Mouse (Mus musculus) kidney, embryonic 15.5 days (tissue): Measurements from ENCODE around the gene Phtf2. TPM values are rescaled to one million over a fixed set of nuclear protein-coding genes. Genes with fewer than 3 reads are reported as not detected.

Experiments used
- ATAC-seq: fragments of 200-750 bp; cut with Nextera tagmentation; replicated peaks from 2 replicates; pipeline ENCODE4 v1.8.0; 2017; ENCODE audit warnings: moderate TSS enrichment; ENCODE audit not compliant: low FRiP score
- H3K27ac ChIP-seq: fragments of 300-500 bp; sonication (generic); 2 replicates; pipeline ENCODE4 v1.5.1; 2015; ENCODE audit warnings: mild to moderate bottlenecking, inconsistent platforms
- H3K27me3 ChIP-seq: fragments of 300-500 bp; sonication (generic); 2 replicates; pipeline ENCODE4 v1.6.1; 2015; ENCODE audit warnings: inconsistent platforms
- H3K36me3 ChIP-seq: fragments of 300-500 bp; sonication (generic); 2 replicates; pipeline ENCODE4 v1.6.1; 2015; ENCODE audit warnings: inconsistent platforms
- H3K4me1 ChIP-seq: fragments of 300-500 bp; sonication (generic); 2 replicates; pipeline ENCODE4 v1.6.1; 2015; ENCODE audit warnings: inconsistent platforms
- H3K4me2 ChIP-seq: fragments of 300-500 bp; sonication (generic); 2 replicates; pipeline ENCODE4 v1.6.1; 2015; ENCODE audit warnings: moderate library complexity, mild to moderate bottlenecking, inconsistent platforms
- H3K4me3 ChIP-seq: fragments of 300-500 bp; sonication (generic); replicated peaks from 2 replicates; pipeline ENCODE4 v1.5.1; 2015; ENCODE audit warnings: mild to moderate bottlenecking, inconsistent platforms
- H3K9ac ChIP-seq: fragments of 300-500 bp; sonication (generic); 2 replicates; pipeline ENCODE4 v1.6.1; 2015; ENCODE audit warnings: mild to moderate bottlenecking, inconsistent platforms
- H3K9me3 ChIP-seq: fragments of 300-500 bp; sonication (generic); replicated peaks from 2 replicates; pipeline ENCODE4 v1.6.1; 2016; ENCODE audit warnings: inconsistent platforms
- WGBS: fragments of 180-500 bp; shearing (Covaris S2); methylation state at CpG from one replicate; pipeline ENCODE4 v1.1.7; 2015; ENCODE audit warnings: mixed read lengths; 5-methylcytosine and 5-hydroxymethylcytosine counted together
- polyA plus RNA-seq: library from polyadenylated mRNA; unstranded; fragments of >200 nt; fragmentation: Nextera tagmentation; extraction: Ambion mirVana; gene quantifications from 2 replicates; pipeline ENCODE4 v1.2.1, GENCODE M21; 2015

Gene Phtf2
- 14.9 and 17.2 TPM in 2 replicates for polyA plus RNA-seq

DNA sequence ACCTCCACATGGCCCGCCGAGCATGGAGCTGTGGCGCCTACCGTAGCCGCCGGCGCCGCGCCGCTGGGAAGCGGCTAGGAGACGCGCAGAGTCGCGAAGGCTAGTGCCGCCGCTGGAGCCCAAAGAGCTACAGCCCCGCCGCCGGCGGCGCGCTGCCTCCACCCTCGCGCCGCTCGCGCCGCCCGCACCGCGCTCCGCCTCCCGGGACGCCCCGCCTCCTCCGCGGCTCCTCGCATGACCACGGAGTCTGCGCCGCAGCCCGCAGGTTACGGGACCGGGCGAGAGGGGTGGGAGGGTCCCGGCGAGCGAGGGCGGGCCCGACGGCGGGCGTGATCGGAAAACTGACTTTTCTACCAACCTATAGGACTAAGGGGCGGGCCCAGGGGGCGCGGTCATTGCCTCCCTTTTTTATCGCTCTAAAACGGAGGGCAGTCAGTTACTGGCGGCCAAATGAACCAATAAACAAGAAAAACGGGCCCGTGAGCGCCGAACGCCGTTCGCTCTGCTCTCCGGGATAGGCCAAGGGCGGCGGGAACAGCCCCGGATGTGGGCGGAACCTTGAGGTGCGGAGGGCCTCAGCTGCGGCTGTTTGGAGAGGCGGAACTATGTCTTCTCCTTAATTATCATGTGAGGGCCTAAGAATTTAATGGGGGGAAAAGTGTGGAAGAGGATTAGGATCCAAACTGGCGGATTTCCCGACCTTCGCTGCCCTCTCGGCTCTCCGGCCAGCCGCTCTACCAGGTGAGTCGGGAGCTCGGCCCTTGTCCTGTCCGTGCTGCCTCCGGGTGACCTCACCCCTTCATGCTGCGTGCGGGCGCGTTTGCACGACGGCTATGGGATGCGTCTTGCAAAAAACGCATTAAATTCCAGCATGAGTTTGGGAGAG lies at the start of gene Phtf2, which contains the start of gene Tmem60:
Phtf2 (minus strand) TSS at position 210 of the 886 bp plus-strand sequence.
Tmem60 (plus strand) TSS at position 277 of the 886 bp plus-strand sequence.
- ATAC-seq, result peak; percentile 99
- under 1% methylated on average over 94 of the region's 94 CpGs for WGBS
- H3K9ac ChIP-seq, result peak within 1 kb of the TSS; percentile 85

DNA sequence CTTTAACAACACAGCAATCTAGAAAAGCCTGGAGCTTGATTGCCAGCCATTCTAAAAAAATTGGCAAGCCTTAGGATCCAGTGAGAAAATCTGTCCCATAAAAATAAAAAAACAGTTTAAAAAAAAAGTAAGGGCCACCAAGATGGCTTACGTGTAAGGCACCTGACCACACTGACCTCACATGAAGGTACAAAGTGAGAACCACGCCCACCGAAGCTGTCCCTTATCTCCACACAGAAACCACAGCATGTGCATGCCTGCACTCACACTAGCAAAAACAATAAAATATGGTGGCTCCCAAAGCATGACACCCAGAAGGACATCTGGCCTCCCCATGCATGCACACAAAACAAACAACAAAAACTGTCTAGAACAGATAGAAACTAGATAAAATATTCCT lies 49.4 kb upstream of the Phtf2 start:
- ATAC-seq, result no peak
- Histone ChIP-seq H3K4me2 (no peak overlapping the region), H3K9ac (no peak overlapping the region), H3K4me3 (no peak overlapping the region), H3K27ac (no peak overlapping the region), H3K9me3 (no peaks in the 10 kb centered on the region), H3K36me3 (no peaks in the 10 kb centered on the region), H3K27me3 (no peaks in the 10 kb centered on the region), H3K4me1 (peaks cover 10% of the 10 kb centered on the region)
- 85% methylated on average over 3 of the region's 3 CpGs for WGBS

More for the DNA sequence above, at the start of gene Phtf2, which contains the start of gene Tmem60:
- Histone ChIP-seq H3K27me3 (no peaks in the 10 kb centered on the region), H3K9me3 (no peaks in the 10 kb centered on the region), H3K4me1 (peaks cover 19% of the 10 kb centered on the region), H3K27ac (peak within 1 kb of the TSS; percentile 96), H3K4me3 (peak within 1 kb of the TSS; percentile 91), H3K36me3 (peaks cover 10% of the 10 kb centered on the region), H3K4me2 (peak within 1 kb of the TSS; percentile 68)

DNA sequence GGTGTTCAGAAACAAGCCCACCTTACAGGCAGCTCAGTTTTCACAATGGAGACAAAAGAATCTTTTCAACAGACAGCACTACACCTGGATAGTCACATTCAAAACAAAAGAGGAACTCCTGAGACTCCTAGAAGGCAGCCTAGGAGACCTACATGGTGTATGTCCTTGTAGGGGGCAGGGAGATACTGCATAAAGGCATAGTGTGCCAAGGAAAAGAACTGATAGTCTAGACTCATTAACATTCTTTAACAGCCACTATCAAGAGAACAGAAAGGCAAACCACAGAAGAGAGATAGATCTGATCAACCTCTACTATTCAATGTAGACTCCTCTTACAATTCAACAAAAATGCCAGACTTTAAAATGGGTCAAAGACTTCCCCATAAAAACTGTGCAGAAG lies 48.5 kb upstream of the Phtf2 start:
- H3K27ac ChIP-seq, result no peak overlapping the region
- no peak overlapping the region for H3K4me3 ChIP-seq
- no peaks in the 10 kb centered on the region for H3K36me3 ChIP-seq
- H3K4me2 ChIP-seq, result no peak overlapping the region
- no peaks in the 10 kb centered on the region for H3K27me3 ChIP-seq
- ATAC-seq, result no peak
- H3K9ac ChIP-seq, result no peak overlapping the region
- no peaks in the 10 kb centered on the region for H3K9me3 ChIP-seq
- H3K4me1 ChIP-seq, result peaks cover 1% of the 10 kb centered on the region; the same call in 1 of the 2 replicates

DNA sequence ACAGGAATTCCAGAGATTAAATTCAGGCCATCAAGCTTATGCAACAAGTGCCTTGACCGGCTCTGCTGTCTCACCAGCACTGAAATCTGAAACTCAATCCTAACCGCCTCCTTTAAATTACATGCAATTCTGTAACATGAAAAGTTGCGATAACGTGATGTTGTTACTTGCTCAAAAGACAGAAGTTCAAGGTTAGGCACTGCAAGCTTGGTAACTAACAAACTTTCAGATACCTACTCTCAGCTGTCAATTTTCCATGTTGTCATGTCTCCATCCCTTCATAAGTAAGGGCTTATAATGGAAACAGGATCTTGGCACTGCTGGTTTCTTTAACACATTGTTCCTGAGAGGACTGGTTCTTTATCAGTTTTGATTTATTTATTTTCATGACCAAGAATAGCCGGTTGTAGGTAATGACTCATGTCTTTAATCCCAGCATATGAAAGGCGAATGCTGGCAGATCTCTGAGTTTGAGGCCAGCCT lies 47.8 kb upstream of the Phtf2 start:
- Histone ChIP-seq H3K4me2 (no peak overlapping the region), H3K36me3 (no peaks in the 10 kb centered on the region), H3K4me1 (no peaks in the 10 kb centered on the region), H3K4me3 (no peak overlapping the region), H3K9ac (no peak overlapping the region), H3K9me3 (no peaks in the 10 kb centered on the region), H3K27me3 (no peaks in the 10 kb centered on the region), H3K27ac (peak overlapping the region; percentile 18; the same call in 1 of the 2 replicates)
- 49% methylated on average over 6 of the region's 6 CpGs for WGBS
- no peak for ATAC-seq

DNA sequence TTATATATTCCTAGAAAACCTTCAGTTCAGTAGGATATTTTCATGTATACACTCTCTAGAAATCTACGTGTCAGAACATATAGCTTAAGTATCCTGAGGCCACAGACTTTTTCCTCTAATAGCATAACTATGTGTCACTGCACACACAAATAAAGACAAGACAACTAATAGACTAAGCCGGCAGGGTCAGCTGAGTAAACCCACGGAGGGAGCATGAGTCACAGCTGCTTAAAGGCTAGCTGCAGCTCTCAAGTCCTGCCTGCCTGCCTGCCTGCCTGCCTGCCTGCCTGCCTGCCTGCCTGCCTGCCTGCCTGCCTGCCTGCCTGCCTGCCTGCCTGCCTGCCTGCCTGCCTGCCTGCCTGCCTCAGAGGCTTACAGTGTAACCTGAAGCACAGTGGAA lies 43.5 kb upstream of the Phtf2 start:
- no peak overlapping the region for H3K27ac ChIP-seq
- WGBS, result 66% methylated on average over 3 of the region's 3 CpGs
- no peaks in the 10 kb centered on the region for H3K4me1 ChIP-seq
- no peak overlapping the region for H3K9ac ChIP-seq
- H3K9me3 ChIP-seq, result no peaks in the 10 kb centered on the region
- no peaks in the 10 kb centered on the region for H3K27me3 ChIP-seq
- peaks cover 9% of the 10 kb centered on the region; the same call in 1 of the 2 replicates for H3K36me3 ChIP-seq
- no peak overlapping the region for H3K4me3 ChIP-seq
- H3K4me2 ChIP-seq, result no peak overlapping the region
- no peak for ATAC-seq

DNA sequence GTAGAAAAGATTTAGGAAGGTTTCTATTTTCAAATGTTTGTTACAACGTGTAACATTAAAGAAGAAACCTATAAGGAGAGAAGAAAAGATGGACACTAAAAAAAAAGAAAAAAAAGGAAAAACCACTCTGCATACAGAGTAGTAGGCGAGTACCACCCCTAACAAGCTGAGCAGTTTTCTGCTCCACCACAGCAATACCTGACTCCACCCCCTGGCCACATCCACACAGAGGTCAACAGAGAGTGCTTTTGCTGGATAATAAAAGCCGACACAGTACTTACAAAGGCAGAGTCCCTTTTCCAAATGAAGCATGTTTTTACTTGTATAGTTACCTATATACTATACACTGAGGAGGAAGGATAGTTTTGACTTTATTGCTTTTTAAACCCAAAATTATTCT lies 42.7 kb upstream of the Phtf2 start:
- Histone ChIP-seq H3K27me3 (no peaks in the 10 kb centered on the region), H3K4me3 (no peak overlapping the region), H3K9me3 (no peaks in the 10 kb centered on the region), H3K4me1 (no peaks in the 10 kb centered on the region), H3K9ac (no peak overlapping the region), H3K36me3 (peaks cover 11% of the 10 kb centered on the region; the same call in 1 of the 2 replicates), H3K27ac (no peak overlapping the region), H3K4me2 (no peak overlapping the region)
- WGBS, result 61% methylated on average over 3 of the region's 3 CpGs
- ATAC-seq, result no peak

DNA sequence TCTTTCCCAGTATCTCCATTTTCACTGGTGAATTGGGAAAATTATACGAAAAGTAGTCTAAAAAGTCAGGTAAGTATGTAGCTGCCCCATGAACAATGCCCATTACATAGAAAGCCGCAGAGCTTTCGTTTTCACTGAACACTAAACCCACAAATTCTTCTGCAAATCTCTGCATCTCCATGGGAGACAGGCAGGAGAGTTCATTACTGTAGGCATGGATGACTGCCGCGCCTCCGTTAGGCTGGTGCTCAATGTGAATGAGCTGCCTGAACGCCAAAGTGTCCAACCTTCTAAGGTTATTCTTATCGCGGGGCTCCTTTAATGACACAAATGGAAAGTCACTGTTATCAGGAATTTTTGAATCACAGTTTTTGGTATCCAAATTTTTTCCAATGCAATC lies 37.6 kb upstream of the Phtf2 start:
- H3K9ac ChIP-seq, result no peak overlapping the region
- no peaks in the 10 kb centered on the region for H3K4me1 ChIP-seq
- no peak overlapping the region for H3K4me2 ChIP-seq
- H3K4me3 ChIP-seq, result no peak overlapping the region
- H3K27me3 ChIP-seq, result no peaks in the 10 kb centered on the region
- H3K27ac ChIP-seq, result no peak overlapping the region
- no peaks in the 10 kb centered on the region for H3K9me3 ChIP-seq
- H3K36me3 ChIP-seq, result peaks cover 18% of the 10 kb centered on the region; the same call in 1 of the 2 replicates
- WGBS, result 94% methylated on average over 9 of the region's 9 CpGs
- ATAC-seq, result no peak

DNA sequence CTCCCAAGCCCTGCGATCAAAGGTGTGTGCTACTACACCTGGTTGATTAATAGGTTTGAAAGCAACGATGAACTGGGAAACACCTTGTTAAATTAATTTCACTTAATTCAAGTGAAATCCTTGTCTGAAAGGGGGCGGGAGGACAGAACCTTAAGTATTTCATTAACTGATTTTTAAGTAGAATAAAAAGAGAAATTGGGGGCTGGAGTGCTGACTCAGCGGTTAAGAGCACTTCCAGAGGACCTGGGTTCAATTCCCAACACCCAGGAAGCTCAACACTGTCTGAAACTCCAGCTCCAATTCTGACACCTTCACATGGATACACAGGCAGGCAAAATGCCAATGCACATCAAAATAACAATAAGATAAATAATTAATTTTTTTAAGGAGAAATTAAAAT lies 37.0 kb upstream of the Phtf2 start:
- no peak overlapping the region for H3K4me3 ChIP-seq
- H3K4me2 ChIP-seq, result no peak overlapping the region
- H3K4me1 ChIP-seq, result no peaks in the 10 kb centered on the region
- WGBS, result 91% methylated on average over 4 of the region's 4 CpGs
- no peaks in the 10 kb centered on the region for H3K27me3 ChIP-seq
- H3K9me3 ChIP-seq, result no peaks in the 10 kb centered on the region
- no peak overlapping the region for H3K9ac ChIP-seq
- no peak overlapping the region for H3K27ac ChIP-seq
- no peak for ATAC-seq
- H3K36me3 ChIP-seq, result peaks cover 18% of the 10 kb centered on the region; the same call in 1 of the 2 replicates

DNA sequence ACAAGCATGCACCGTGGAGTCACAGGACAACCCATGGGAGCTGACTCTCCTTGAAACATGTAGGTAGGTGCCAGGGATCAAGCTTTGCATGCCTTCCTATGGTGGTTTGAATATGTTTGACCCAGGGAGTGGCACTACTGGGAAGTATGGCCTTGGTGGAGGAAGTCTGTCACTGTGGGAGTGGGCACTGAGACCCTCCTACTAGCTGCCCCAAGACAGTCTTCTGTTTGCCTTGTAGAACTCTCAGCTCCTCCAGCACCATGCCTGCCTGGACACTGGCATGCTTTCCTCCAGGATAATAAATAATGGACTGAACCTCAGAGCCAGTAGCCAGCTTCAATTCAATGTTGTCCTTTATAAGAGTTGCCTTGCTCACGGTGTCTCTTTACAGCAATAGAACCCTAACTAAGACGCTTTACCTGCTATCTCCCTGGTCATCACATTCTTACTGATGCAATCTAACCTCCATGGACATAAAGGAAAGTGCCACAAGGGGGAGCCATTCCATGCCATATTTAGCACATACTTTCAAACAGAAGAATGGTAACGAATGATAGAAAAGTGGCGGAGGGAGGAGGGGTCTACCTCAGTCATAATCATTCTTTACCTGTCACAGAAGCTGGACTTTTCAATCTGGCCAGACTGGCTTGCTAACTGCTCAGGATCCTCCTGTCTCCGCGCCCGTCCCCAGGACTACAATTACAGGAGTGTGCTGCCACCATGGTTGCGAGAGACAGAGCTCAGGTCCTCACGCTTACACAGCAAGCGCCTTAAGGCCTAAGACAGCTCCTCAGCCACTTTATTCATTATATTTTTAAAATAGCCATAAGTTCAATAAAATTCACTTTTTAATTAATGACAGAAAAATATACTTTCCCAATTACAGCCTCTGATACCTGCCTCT lies 31.7 kb upstream of the Phtf2 start:
- no peaks in the 10 kb centered on the region for H3K9me3 ChIP-seq
- H3K4me3 ChIP-seq, result no peak overlapping the region
- WGBS, result 71% methylated on average over 11 of the region's 11 CpGs
- no peaks in the 10 kb centered on the region for H3K4me1 ChIP-seq
- H3K9ac ChIP-seq, result no peak overlapping the region
- no peak overlapping the region for H3K27ac ChIP-seq
- no peak overlapping the region for H3K4me2 ChIP-seq
- ATAC-seq, result peak; percentile 58; the same call in 1 of the 2 replicates
- 0 out of 2 replicates have a peak, but pooled peaks cover under 1% of the 10 kb centered on the region for H3K36me3 ChIP-seq
- H3K27me3 ChIP-seq, result no peaks in the 10 kb centered on the region

DNA sequence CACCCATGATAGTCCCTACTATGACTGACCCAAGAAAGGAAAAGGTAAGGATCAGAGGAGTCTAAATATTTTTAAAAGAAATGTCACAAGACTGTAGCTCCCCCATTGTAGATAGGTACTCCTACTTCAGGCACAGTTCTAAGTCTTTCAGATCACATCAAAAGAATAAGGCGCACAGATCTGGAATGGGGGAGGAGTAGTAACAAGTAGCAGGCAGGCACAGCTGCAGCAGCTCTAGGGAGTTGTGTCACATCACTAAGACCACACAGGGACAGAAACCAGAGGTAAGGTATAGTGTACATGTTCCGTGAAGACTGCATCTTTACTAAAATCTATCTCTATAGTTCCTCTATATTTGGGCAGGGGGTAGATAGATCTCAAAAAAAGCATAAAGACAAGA lies 29.8 kb upstream of the Phtf2 start:
- Histone ChIP-seq H3K4me2 (no peak overlapping the region), H3K27me3 (no peaks in the 10 kb centered on the region), H3K9ac (no peak overlapping the region), H3K27ac (no peak overlapping the region), H3K9me3 (no peaks in the 10 kb centered on the region), H3K4me1 (no peaks in the 10 kb centered on the region), H3K4me3 (no peak overlapping the region), H3K36me3 (peaks cover 11% of the 10 kb centered on the region)
- no peak for ATAC-seq
- WGBS, result 84% methylated on average over 2 of the region's 2 CpGs

DNA sequence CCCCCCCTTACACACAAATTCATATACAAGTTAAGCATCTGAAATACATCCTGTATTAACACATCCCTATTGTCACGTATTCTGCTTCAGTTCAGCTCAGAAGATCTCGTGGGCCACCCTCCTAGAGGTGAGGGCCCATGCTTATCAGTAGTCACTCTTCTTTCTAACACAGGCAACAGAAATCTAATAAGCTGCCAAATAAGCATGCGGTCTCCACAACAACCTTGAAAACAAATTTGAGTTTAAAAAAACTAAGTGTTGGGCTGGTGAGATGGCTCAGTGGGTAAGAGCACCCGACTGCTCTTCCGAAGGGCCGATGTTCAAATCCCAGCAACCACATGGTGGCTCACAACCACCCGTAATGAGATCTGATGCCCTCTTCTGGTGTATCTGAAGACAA lies 24.3 kb upstream of the Phtf2 start:
- no peak for ATAC-seq
- no peak overlapping the region for H3K4me2 ChIP-seq
- peaks cover 41% of the 10 kb centered on the region for H3K36me3 ChIP-seq
- H3K9me3 ChIP-seq, result no peaks in the 10 kb centered on the region
- H3K4me1 ChIP-seq, result no peaks in the 10 kb centered on the region
- WGBS, result 95% methylated on average over 7 of the region's 7 CpGs
- H3K27me3 ChIP-seq, result no peaks in the 10 kb centered on the region
- H3K27ac ChIP-seq, result no peak overlapping the region
- H3K9ac ChIP-seq, result no peak overlapping the region
- H3K4me3 ChIP-seq, result no peak overlapping the region

DNA sequence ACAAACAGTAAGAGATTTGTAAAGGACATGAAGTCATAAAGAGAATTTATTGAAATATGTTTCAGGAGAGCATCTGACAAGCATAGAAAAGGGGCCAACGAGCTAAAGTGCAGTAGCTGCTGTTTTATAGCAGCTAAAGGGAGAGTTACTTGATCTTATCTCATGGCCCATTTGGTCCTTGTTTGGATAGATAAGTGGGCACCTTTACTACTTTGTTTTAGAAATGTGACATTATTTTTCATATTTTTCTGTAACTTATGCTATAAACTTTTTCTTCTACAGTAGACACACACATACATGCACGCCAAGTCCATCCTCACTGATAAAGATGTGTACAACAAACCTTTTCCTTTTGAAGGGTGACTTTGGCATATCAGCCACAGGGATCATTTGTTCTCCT lies 23.5 kb upstream of the Phtf2 start:
- no peak overlapping the region for H3K4me3 ChIP-seq
- 59% methylated on average over 2 of the region's 2 CpGs for WGBS
- no peaks in the 10 kb centered on the region for H3K9me3 ChIP-seq
- H3K27me3 ChIP-seq, result no peaks in the 10 kb centered on the region
- no peaks in the 10 kb centered on the region for H3K4me1 ChIP-seq
- no peak overlapping the region for H3K27ac ChIP-seq
- H3K9ac ChIP-seq, result no peak overlapping the region
- ATAC-seq, result no peak
- no peak overlapping the region for H3K4me2 ChIP-seq
- peaks cover 47% of the 10 kb centered on the region for H3K36me3 ChIP-seq
